Mouse (Mus musculus): ENCODE results near the gene Bmp2k.
"Not testable (repeated sequence)": the region's sequence is repeated elsewhere in the genome, so short reads cannot be mapped to it uniquely, and the experiment has no call there.

Gene Bmp2k

GRCm38 (mm10) chr5:97002336-97002735 lies 4.8 kb downstream of the Bmp2k start:
- no peak for DNase-seq (ENCODE audit: low spot score in 2 of 2)

- no peak for DNase-seq (ENCODE audit: low spot score in 2 of 2)
These were observed 5.4 kb downstream of the Bmp2k start for GRCm38 (mm10) chr5:97002937-97003336.

- DNase-seq (ENCODE audit: low spot score in 2 of 2): no peak
These were observed 6.9 kb downstream of the Bmp2k start for GRCm38 (mm10) chr5:97004178-97005030.

GRCm38 (mm10) chr5:97005891-97006290 lies 8.4 kb downstream of the Bmp2k start:
- DNase-seq (ENCODE audit: low spot score in 2 of 2): no peak

GRCm38 (mm10) chr5:97006929-97007328 lies 9.4 kb downstream of the Bmp2k start:
- DNase-seq (ENCODE audit: low spot score in 2 of 2): no peak

- no peak for DNase-seq (ENCODE audit: low spot score in 2 of 2)
These were observed 10.0 kb downstream of the Bmp2k start for GRCm38 (mm10) chr5:97007496-97007895.

- not testable (repeated sequence) for DNase-seq (ENCODE audit: low spot score in 2 of 2)
These were observed 11.7 kb downstream of the Bmp2k start for GRCm38 (mm10) chr5:97009140-97009539.

- no peak for DNase-seq (ENCODE audit: low spot score in 2 of 2)
These were observed 12.3 kb downstream of the Bmp2k start for GRCm38 (mm10) chr5:97009601-97010335.

- DNase-seq (ENCODE audit: low spot score in 2 of 2): no peak
These were observed 18.5 kb downstream of the Bmp2k start for GRCm38 (mm10) chr5:97015781-97016508.

- DNase-seq (ENCODE audit: low spot score in 2 of 2): no peak
These were observed 19.5 kb downstream of the Bmp2k start for GRCm38 (mm10) chr5:97016842-97017577.

GRCm38 (mm10) chr5:97022305-97023278 lies 25.1 kb downstream of the Bmp2k start:
- DNase-seq (ENCODE audit: low spot score in 2 of 2): no peak

- DNase-seq (ENCODE audit: low spot score in 2 of 2): no peak
These were observed 27.3 kb downstream of the Bmp2k start for GRCm38 (mm10) chr5:97024834-97025233.

- DNase-seq (ENCODE audit: low spot score in 2 of 2): no peak
These were observed 28.2 kb downstream of the Bmp2k start for GRCm38 (mm10) chr5:97025650-97026049.

- DNase-seq (ENCODE audit: low spot score in 2 of 2): no peak
These were observed 30.5 kb downstream of the Bmp2k start for GRCm38 (mm10) chr5:97028004-97028403.

GRCm38 (mm10) chr5:97028840-97029239 lies 31.4 kb downstream of the Bmp2k start:
- not testable (repeated sequence) for DNase-seq (ENCODE audit: low spot score in 2 of 2)

- no peak for DNase-seq (ENCODE audit: low spot score in 2 of 2)
These were observed 34.3 kb downstream of the Bmp2k start for GRCm38 (mm10) chr5:97031771-97032170.

GRCm38 (mm10) chr5:97045260-97045659 lies 47.8 kb downstream of the Bmp2k start:
- no peak for DNase-seq (ENCODE audit: low spot score in 2 of 2)

- DNase-seq (ENCODE audit: low spot score in 2 of 2): no peak
These were observed 49.2 kb downstream of the Bmp2k start for GRCm38 (mm10) chr5:97046680-97047079.

- DNase-seq (ENCODE audit: low spot score in 2 of 2): no peak
These were observed 51.4 kb downstream of the Bmp2k start for GRCm38 (mm10) chr5:97048905-97049304.

GRCm38 (mm10) chr5:97054166-97054565 lies 56.7 kb downstream of the Bmp2k start:
- DNase-seq (ENCODE audit: low spot score in 2 of 2): no peak

Data from spleen, postnatal 14 days (tissue).